Mouse (Mus musculus) bone marrow, adult 2 months (tissue): ENCODE data around the gene Rnf169.

Experiments
- CTCF ChIP-seq: fragments of 200-500 bp; IDR thresholded peaks from 2 replicates; pipeline ENCODE4 v1.5.1; 2011; ENCODE audit warnings: low read length, control low read depth; ENCODE audit not compliant: control insufficient read depth, insufficient read depth
- POLR2A ChIP-seq: fragments of 200-500 bp; IDR thresholded peaks from 2 replicates; pipeline ENCODE4 v1.6.1; 2011; ENCODE audit warnings: low read depth, mild to moderate bottlenecking, control low read depth, low read length, borderline replicate concordance; ENCODE audit not compliant: control insufficient read depth

- TF ChIP-seq CTCF (no peak), POLR2A (peak; percentile 95)
Observed at GRCm38 (mm10) chr7:99980132-99980591, at the start of gene Rnf169.
